Mouse (Mus musculus) cerebellum, adult 2 months (tissue): Measurements from ENCODE around the gene Ccr4. TPM values are rescaled to one million over a fixed set of nuclear protein-coding genes. Genes with fewer than 3 reads are reported as not detected.

ENCODE experiments used
- DNase-seq, 2 experiments: peaks; one replicate each; pipeline ENCODE4 v3.0.0; 2021
- H3K27ac ChIP-seq: fragments of 200-500 bp; 2 replicates; pipeline ENCODE4 v1.5.1; 2012; ENCODE audit warnings: low read length, control low read depth, inconsistent platforms; ENCODE audit not compliant: insufficient read depth
- H3K27me3 ChIP-seq: fragments of 200-500 bp; 2 replicates; pipeline ENCODE4 v1.6.1; 2012; ENCODE audit warnings: inconsistent platforms, mild to moderate bottlenecking, low read length, moderate library complexity; ENCODE audit not compliant: control insufficient read depth, insufficient read depth
- H3K4me1 ChIP-seq: fragments of 200-500 bp; 2 replicates; pipeline ENCODE4 v1.6.1; 2011; ENCODE audit warnings: low read length; ENCODE audit not compliant: control insufficient read depth, insufficient read depth
- H3K4me3 ChIP-seq: fragments of 200-500 bp; replicated peaks from 2 replicates; pipeline ENCODE3; 2011; ENCODE audit warnings: mild to moderate bottlenecking, low read depth, low read length, control low read depth; ENCODE audit not compliant: insufficient read depth
- CTCF ChIP-seq: fragments of 200-500 bp; IDR thresholded peaks from 2 replicates; pipeline ENCODE4 v1.5.1; 2011; ENCODE audit warnings: low read depth, mild to moderate bottlenecking, control low read depth, low read length, moderate library complexity, borderline replicate concordance; ENCODE audit not compliant: insufficient read depth
- POLR2A ChIP-seq: fragments of 200-500 bp; IDR thresholded peaks from 2 replicates; pipeline ENCODE4 v1.6.1; 2011; ENCODE audit warnings: low read length, control low read depth, borderline replicate concordance; ENCODE audit not compliant: insufficient read depth
- WGBS: fragments of 180-500 bp; shearing (Covaris S2); methylation state at CpG from one replicate; pipeline ENCODE4 v1.1.7; 2018; 5-methylcytosine and 5-hydroxymethylcytosine counted together
- polyA plus RNA-seq: library from polyadenylated mRNA; depleted of rRNA; stranded (reverse); fragments of >200 nt; gene quantifications from 2 replicates; pipeline ENCODE4 v1.2.3, GENCODE M21; 2012

Gene Ccr4
- polyA plus RNA-seq, 1 experiment = not detected

- Histone ChIP-seq H3K4me1 (no peaks in the 10 kb centered on the region), H3K27ac (no peak overlapping the region), H3K4me3 (no peak overlapping the region), H3K27me3 (no peaks in the 10 kb centered on the region)
- no peak for TF ChIP-seq POLR2A
- no peak for TF ChIP-seq CTCF
- DNase-seq = no peak
- whole genome bisulfite sequencing = 92% methylated on average over 7 of the region's 7 CpGs
These were observed 42.1 kb downstream of the Ccr4 start for GRCm38 (mm10) chr9:114462569-114462968.

DNA sequence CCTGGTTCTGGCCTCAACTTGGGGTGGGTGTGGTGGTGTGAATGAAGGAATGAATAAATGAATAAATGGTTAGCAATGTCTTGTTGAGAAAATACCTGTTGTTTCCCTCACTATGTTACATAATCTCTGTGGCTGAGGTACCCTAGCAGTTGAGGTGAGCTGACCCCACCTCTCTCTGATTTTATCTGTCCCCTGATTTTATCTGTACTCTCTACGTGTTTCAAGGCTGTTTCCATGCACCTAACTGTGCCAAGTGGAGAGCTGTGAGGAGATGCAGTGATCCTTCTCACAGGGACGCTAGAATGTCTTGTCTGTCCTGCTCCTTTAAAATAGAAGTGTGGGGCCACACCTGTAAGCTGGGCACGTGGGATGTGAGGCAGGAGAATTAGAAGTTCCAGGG lies 46.3 kb downstream of the Ccr4 start:
- Histone ChIP-seq H3K27ac (no peak overlapping the region), H3K4me1 (no peaks in the 10 kb centered on the region), H3K27me3 (no peaks in the 10 kb centered on the region), H3K4me3 (no peak overlapping the region)
- WGBS = 85% methylated on average over 3 of the region's 3 CpGs
- TF ChIP-seq POLR2A = no peak
- TF ChIP-seq CTCF = no peak
- no peak for DNase-seq

DNA sequence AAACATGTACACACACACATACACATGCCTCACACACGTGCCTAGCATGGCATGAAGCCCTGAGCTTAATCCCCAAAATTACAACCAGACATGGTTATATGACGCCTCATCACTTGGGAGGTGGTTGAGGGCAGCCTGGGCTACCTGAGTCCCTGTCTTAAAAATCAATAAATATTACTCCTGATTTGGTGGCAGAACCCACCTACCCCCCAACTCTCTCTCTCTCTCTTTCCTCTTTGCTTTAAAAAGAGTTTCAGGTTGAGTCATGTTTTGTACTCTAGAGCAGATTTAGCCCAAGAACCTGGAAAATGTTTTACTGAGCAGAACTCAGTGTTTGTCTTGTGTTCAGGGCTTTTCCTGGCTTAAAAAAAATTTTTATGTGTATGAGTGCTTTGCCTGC lies 49.3 kb downstream of the Ccr4 start:
- no peak overlapping the region for H3K4me3 ChIP-seq
- 78% methylated on average over 2 of the region's 2 CpGs for WGBS
- no peaks in the 10 kb centered on the region for H3K4me1 ChIP-seq
- H3K27me3 ChIP-seq = no peaks in the 10 kb centered on the region
- H3K27ac ChIP-seq = no peak overlapping the region
- no peak for DNase-seq
- TF ChIP-seq POLR2A = no peak
- TF ChIP-seq CTCF = no peak

- H3K4me3 ChIP-seq = no peak overlapping the region
- WGBS = 93% methylated on average over 6 of the region's 6 CpGs
- no peak overlapping the region for H3K27ac ChIP-seq
- H3K4me1 ChIP-seq = no peaks in the 10 kb centered on the region
- H3K27me3 ChIP-seq = no peaks in the 10 kb centered on the region
- no peak for DNase-seq
- TF ChIP-seq CTCF = no peak
- TF ChIP-seq POLR2A = no peak
These were observed 52.3 kb downstream of the Ccr4 start for GRCm38 (mm10) chr9:114452418-114452817.

- DNase-seq = no peak
- no peak for TF ChIP-seq POLR2A
- TF ChIP-seq CTCF = no peak
- H3K4me3 ChIP-seq = no peak overlapping the region
- 83% methylated on average over 7 of the region's 7 CpGs for WGBS
- H3K27ac ChIP-seq = no peak overlapping the region
- H3K27me3 ChIP-seq = no peaks in the 10 kb centered on the region
- H3K4me1 ChIP-seq = no peaks in the 10 kb centered on the region
These were observed 53.1 kb downstream of the Ccr4 start for GRCm38 (mm10) chr9:114451615-114452014.

GRCm38 (mm10) chr9:114449120-114449754 lies 55.5 kb downstream of the Ccr4 start:
- no peaks in the 10 kb centered on the region for H3K4me1 ChIP-seq
- TF ChIP-seq POLR2A = no peak
- TF ChIP-seq CTCF = no peak
- 93% methylated on average over 13 of the region's 13 CpGs for WGBS
- no peak overlapping the region for H3K4me3 ChIP-seq
- no peak for DNase-seq
- no peaks in the 10 kb centered on the region for H3K27me3 ChIP-seq
- H3K27ac ChIP-seq = no peak overlapping the region

DNA sequence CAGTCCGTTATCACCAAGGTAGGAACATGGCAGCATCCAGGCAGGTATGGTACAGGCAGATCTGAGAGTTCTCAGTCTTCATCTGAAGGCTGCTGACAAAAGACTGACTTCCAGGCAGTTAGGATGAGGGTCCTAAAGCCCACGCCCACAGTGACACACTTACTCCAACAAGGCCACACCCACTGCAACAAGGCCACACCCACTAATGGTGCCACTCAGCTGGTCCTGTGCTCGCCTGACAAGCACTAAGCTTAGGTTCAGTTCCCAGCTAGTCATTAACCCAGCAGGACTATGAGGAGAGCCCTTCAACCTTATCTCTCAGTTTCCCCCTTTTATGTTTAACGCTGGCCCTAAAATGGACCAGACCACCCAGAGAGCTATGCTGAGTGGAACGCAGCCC lies 56.0 kb downstream of the Ccr4 start:
- WGBS = 93% methylated on average over 5 of the region's 5 CpGs
- no peak overlapping the region for H3K4me3 ChIP-seq

GRCm38 (mm10) chr9:114446887-114447286 lies 57.8 kb downstream of the Ccr4 start:
- Histone ChIP-seq H3K4me1 (no peaks in the 10 kb centered on the region), H3K27ac (no peak overlapping the region), H3K27me3 (no peaks in the 10 kb centered on the region), H3K4me3 (no peak overlapping the region)
- WGBS = 89% methylated on average over 8 of the region's 8 CpGs
- DNase-seq = no peak
- TF ChIP-seq POLR2A (no peak), CTCF (no peak)

More for the DNA sequence above, 56.0 kb downstream of the Ccr4 start:
- no peak for DNase-seq
- Histone ChIP-seq H3K4me1 (no peaks in the 10 kb centered on the region), H3K27me3 (no peaks in the 10 kb centered on the region), H3K27ac (no peak overlapping the region)
- TF ChIP-seq POLR2A = no peak
- TF ChIP-seq CTCF = no peak
